Mouse (Mus musculus): ENCODE results near the gene Slc16a8.
"Not testable (repeated sequence)": the region's sequence is repeated elsewhere in the genome, so short reads cannot be mapped to it uniquely, and the experiment has no call there.

Gene Slc16a8

GRCm38 (mm10) chr15:79262786-79263309 lies 8.3 kb upstream of the Slc16a8 start:
- no peak for DNase-seq (ENCODE audit: low spot score)

- no peak for DNase-seq (ENCODE audit: low spot score)
These were observed 7.8 kb upstream of the Slc16a8 start for GRCm38 (mm10) chr15:79262375-79262774.

- no peak for DNase-seq (ENCODE audit: low spot score)
These were observed 7.2 kb upstream of the Slc16a8 start for GRCm38 (mm10) chr15:79261757-79262156.

- DNase-seq (ENCODE audit: low spot score): peak; percentile 50
These were observed 6.6 kb upstream of the Slc16a8 start for GRCm38 (mm10) chr15:79261095-79261725.

- DNase-seq (ENCODE audit: low spot score): peak; percentile 17
These were observed 4.0 kb upstream of the Slc16a8 start for GRCm38 (mm10) chr15:79258521-79258920.

- no peak for DNase-seq (ENCODE audit: low spot score)
These were observed 2.0 kb downstream of the Slc16a8 start for GRCm38 (mm10) chr15:79252580-79252979.

- DNase-seq (ENCODE audit: low spot score): peak; percentile 31
These were observed 2.6 kb downstream of the Slc16a8 start for GRCm38 (mm10) chr15:79251781-79252491.

- no peak for DNase-seq (ENCODE audit: low spot score)
These were observed 3.4 kb downstream of the Slc16a8 start for GRCm38 (mm10) chr15:79251168-79251567.

- DNase-seq (ENCODE audit: low spot score): no peak
These were observed 4.3 kb downstream of the Slc16a8 start for GRCm38 (mm10) chr15:79250236-79250635.

- no peak for DNase-seq (ENCODE audit: low spot score)
These were observed 9.2 kb downstream of the Slc16a8 start for GRCm38 (mm10) chr15:79245321-79245720.

GRCm38 (mm10) chr15:79244071-79244893 lies 10.3 kb downstream of the Slc16a8 start:
- peak; percentile 63 for DNase-seq (ENCODE audit: low spot score)

- DNase-seq (ENCODE audit: low spot score): peak; percentile 93
These were observed 11.1 kb downstream of the Slc16a8 start for GRCm38 (mm10) chr15:79243234-79244042.

GRCm38 (mm10) chr15:79242574-79243233 lies 11.9 kb downstream of the Slc16a8 start:
- DNase-seq (ENCODE audit: low spot score): no peak

GRCm38 (mm10) chr15:79238036-79238435 lies 16.5 kb downstream of the Slc16a8 start:
- no peak for DNase-seq (ENCODE audit: low spot score)

GRCm38 (mm10) chr15:79235268-79235667 lies 19.3 kb downstream of the Slc16a8 start:
- DNase-seq (ENCODE audit: low spot score): no peak

- DNase-seq (ENCODE audit: low spot score): peak; percentile 84
These were observed 25.3 kb downstream of the Slc16a8 start, which contains the start of the genes Pick1 and Gm49486 for GRCm38 (mm10) chr15:79229058-79229821. TSS of gene Pick1 (plus strand) at chr15:79229173. TSS of gene Gm49486 (plus strand) at chr15:79229391.

- DNase-seq (ENCODE audit: low spot score): not testable (repeated sequence)
These were observed 28.8 kb downstream of the Slc16a8 start for GRCm38 (mm10) chr15:79225780-79226179.

- DNase-seq (ENCODE audit: low spot score): peak; percentile 65
These were observed 29.9 kb downstream of the Slc16a8 start for GRCm38 (mm10) chr15:79224685-79225084.

GRCm38 (mm10) chr15:79223641-79224040 lies 30.9 kb downstream of the Slc16a8 start:
- no peak for DNase-seq (ENCODE audit: low spot score)

GRCm38 (mm10) chr15:79219572-79219971 lies 35.0 kb downstream of the Slc16a8 start:
- DNase-seq (ENCODE audit: low spot score): no peak

Data from ovary, postnatal 36 days (tissue).